Mouse (Mus musculus) cerebellum, adult 9-11 months (tissue): ENCODE measurements at regions not wholly inside any gene's neighbourhood (a gene's known extent, or its start where the extent isn't known, plus 50 kb on each side); places are given as distances from the start of the nearest gene placed in this dataset.

ENCODE experiments used
- DNase-seq: peaks from one replicate; pipeline ENCODE4 v3.0.0; 2022

- DNase-seq: no peak
These were observed 355.0 kb upstream of the Cblb start for GRCm38 (mm10) chr16:51675988-51676387.

DNA sequence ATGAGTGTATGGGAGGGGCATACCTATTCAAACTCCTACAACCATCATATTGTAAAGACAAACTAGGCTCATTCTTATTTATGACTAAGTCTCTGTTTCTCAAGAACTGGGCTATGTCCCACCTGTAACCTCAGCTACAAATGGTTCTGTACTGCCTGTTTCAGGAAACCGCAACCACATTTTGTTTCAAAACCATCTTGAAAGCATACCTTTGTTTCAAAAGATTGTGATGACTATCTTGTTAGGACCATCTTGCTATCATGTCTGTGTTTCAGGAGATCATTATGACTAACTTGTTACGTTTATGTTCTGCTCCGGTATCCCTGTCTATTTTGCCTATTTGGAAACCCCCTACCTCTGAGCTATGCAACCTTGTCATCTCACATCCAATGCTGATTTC lies 340.2 kb upstream of the Cblb start:
- DNase-seq: no peak

- DNase-seq: no peak
These were observed 326.0 kb upstream of the Cblb start for GRCm38 (mm10) chr16:51705026-51705425.

DNA sequence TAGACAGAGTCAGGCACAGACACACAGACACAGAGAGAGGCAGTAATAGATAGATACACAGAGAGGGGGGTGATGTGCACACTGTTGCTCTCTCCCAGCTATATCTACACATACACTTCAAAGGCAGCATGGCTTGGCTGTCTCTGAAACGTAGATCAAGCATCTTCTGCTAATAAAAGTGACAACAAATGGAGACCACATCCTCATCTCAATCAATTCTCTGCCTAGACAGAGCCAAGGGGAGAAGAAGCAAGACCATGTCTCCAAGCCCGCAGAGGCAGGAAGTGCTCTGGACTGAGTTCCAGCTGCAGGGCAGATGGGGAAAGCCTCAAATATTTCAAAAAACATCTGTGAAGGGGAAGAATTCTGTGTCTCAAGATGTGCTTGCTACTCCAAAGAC lies 312.3 kb upstream of the Cblb start:
- no peak for DNase-seq

DNA sequence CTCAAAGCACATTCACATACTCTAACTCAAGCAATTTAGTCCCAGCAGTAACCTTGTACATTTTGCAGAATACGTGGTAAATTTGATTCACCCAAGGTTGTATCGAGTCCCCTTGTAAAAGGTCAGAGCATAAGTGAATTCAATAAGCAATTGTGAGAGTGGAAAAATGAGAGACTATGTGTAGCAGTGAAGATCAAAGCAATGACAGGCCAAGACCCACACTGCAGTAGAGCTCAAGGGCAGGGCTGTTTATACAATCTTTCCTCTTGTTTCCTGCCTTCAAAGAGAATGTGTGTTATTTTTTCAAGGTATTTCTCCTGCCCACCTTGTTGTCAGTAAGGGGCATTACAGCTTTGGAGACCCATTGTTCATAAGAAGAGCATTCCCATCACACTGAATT lies 311.4 kb upstream of the Cblb start:
- DNase-seq: no peak

GRCm38 (mm10) chr16:51722682-51723081 lies 308.3 kb upstream of the Cblb start:
- no peak for DNase-seq

DNA sequence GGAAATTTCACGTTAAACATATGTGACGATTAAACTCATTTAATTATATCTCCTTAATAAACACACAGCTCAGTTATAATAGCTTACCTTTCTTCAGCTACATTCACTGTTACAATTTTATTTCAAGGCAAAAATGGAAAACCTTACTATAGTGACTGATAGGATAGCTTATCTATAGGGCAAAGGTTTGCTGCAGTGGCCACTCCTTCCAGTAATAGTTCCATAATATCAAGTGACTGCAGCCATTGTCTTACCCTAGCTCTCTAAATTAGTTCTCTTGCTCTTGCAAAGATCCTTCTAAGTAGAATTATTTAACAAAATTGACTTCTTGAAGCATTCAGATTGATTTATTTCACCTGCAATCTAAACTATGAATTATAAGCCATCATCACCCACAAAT lies 289.1 kb upstream of the Cblb start:
- DNase-seq: no peak

- DNase-seq: no peak
These were observed 279.1 kb upstream of the Cblb start for GRCm38 (mm10) chr16:51751878-51752277.

GRCm38 (mm10) chr16:51758361-51759227 lies 272.4 kb upstream of the Cblb start:
- no peak for DNase-seq

- no peak for DNase-seq
These were observed 271.8 kb upstream of the Cblb start for GRCm38 (mm10) chr16:51759228-51759647.

DNA sequence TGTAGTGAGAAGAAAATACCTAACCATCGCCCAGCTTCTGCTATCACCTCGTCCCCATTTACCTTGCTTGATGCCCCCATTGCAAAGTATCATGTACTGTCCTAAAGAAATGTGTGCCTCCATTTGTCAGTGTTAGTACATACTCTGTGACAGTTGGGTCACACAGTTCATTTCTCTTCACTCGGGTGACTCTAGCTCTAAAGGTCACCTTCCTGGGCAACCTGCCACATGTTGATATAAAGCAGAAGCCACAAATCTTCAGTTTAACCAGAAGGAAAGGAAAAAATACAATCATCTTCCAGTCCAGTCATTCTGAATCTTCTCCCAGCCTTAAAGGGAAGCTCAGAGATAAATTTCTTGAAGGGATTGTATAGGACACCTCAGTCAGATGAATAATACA lies 263.5 kb upstream of the Cblb start:
- no peak for DNase-seq

- no peak for DNase-seq
These were observed 252.1 kb upstream of the Cblb start for GRCm38 (mm10) chr16:51778920-51779319.

- DNase-seq: no peak
These were observed 236.0 kb upstream of the Cblb start for GRCm38 (mm10) chr16:51795003-51795402.

DNA sequence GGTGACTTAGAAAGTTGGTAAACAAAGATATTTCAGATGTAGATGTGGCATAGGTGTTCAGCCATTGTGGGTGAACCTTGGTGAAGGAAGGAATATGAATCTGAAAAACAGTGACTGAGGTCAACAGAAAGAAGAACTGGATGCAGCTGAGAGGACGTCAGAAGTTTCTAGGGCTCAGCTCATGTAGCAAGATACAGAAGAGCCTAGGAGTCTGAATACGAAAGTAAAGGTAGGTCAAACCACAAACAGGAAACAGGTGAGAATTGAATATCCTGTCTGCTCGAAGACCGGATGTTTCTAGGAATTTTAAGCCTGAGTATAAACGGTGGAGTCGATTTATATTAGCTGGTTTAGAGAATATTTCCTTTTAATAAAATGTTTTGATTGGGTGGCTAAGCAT lies 223.7 kb upstream of the Cblb start:
- DNase-seq: no peak

DNA sequence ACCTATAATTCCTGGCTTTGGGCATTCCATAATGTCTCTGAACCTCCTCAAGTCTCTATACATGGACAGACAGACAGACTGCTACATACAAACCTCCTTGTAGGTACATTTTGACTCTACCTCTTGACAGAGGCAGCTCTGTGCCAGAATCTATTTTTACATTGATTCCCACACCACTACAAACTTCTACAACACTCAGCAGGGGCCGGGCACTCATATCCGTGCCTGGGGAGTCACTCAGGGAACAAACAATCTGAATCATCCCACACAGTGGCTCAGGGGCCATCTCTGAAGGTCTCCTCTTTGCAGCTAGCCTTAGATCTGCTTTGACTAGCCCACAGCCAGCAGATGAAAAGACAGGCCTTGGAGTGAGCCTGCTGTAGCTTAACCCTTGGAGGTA lies 221.9 kb upstream of the Cblb start:
- no peak for DNase-seq

GRCm38 (mm10) chr16:51811073-51811472 lies 220.0 kb upstream of the Cblb start:
- no peak for DNase-seq

GRCm38 (mm10) chr16:51842770-51843169 lies 188.3 kb upstream of the Cblb start:
- no peak for DNase-seq

- DNase-seq: peak; percentile 7
These were observed 185.5 kb upstream of the Cblb start for GRCm38 (mm10) chr16:51845539-51845938.

- no peak for DNase-seq
These were observed 150.3 kb upstream of the Cblb start for GRCm38 (mm10) chr16:51880711-51881110.

GRCm38 (mm10) chr16:51881127-51881526 lies 149.9 kb upstream of the Cblb start:
- no peak for DNase-seq

GRCm38 (mm10) chr16:51883813-51884212 lies 147.2 kb upstream of the Cblb start:
- no peak for DNase-seq

- DNase-seq: no peak
These were observed 143.5 kb upstream of the Cblb start for GRCm38 (mm10) chr16:51887496-51887895.

- DNase-seq: no peak
These were observed 125.4 kb upstream of the Cblb start for GRCm38 (mm10) chr16:51905588-51905987.

GRCm38 (mm10) chr16:51906686-51907085 lies 124.3 kb upstream of the Cblb start:
- DNase-seq: no peak

DNA sequence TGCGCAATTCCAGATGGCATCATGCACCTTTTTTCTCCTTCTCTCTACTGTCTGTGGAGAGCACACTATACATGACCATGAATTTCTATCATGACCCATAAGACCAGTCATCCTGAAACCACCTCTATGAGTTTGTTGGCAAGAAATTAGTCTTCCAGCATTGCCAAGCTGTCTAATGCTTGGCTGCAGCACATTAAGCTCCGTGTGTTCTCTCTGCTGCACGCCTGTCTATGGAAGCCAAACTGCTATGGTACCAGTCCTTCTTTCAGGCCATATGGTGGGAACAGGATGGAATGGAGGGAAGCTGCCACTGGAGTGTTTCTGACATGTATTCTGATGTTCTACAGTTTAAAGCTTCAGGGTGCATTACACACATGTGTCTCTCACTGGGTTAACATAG lies 121.0 kb upstream of the Cblb start:
- DNase-seq: peak; percentile 92
